10 mouse cellular contexts compared by ENCODE assay signal in the genomic region with DNA sequence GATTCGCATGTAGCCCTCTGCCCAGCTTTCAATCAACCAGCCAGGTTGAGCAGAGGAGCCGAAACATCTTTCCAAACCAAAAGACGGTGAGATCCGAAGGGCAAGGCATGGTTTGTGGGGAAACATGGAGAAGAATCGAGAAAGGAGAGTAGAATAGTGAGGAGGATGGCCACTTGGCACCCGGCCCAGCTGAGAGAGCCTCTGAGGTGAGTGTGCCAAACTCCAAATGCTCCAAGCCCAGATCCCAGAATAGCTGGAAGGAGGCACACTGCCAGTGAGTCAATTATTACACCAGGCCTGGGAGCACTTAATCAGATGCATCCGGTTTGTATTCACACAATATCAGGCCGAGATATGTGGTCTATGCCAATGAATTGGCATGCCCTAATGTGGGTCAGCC. TPM values are rescaled to one million over a fixed set of nuclear protein-coding genes. Genes with fewer than 3 reads are reported as not detected.
DNase-seq lines count a peak whose midpoint lies in the region; ATAC-seq and TF ChIP-seq lines count a peak whose summit lies in the region.
"Had no signal": no experiment of that assay in that cellular context is flagged by ENCODE, and none has a peak within 500 bp of the region (broad histone marks: within the 10 kb centered on the region; RNA-seq: fewer than 3 reads in every experiment).

No protein-coding gene starts in this region.

- no peaks in the 10 kb centered on the region for H3K36me3 ChIP-seq in hindbrain, embryonic 16.5 days (ENCODE audit: control insufficient read depth, insufficient read depth, low read length)
- no peaks in the 10 kb centered on the region for H3K36me3 ChIP-seq in hindbrain, embryonic 10.5 days
- no peaks in the 10 kb centered on the region for H3K36me3 ChIP-seq in kidney, postnatal 0 days (ENCODE audit: insufficient read depth, low read length)
- no peaks in the 10 kb centered on the region for H3K36me3 ChIP-seq in intestine, embryonic 16.5 days (ENCODE audit: control insufficient read depth, insufficient read depth, low read length)
- H3K36me3 ChIP-seq: embryonic facial prominence, embryonic 13.5 days; limb, embryonic 13.5 days had no signal

- no peak overlapping the region for H3K27ac ChIP-seq in hindbrain, embryonic 16.5 days (ENCODE audit: low read depth, low read length)
- no peak overlapping the region for H3K27ac ChIP-seq in hindbrain, embryonic 10.5 days
- H3K27ac ChIP-seq in kidney, postnatal 0 days: no peak overlapping the region
- H3K27ac ChIP-seq in intestine, embryonic 16.5 days (ENCODE audit: low read length): no peak overlapping the region
- H3K27ac ChIP-seq: embryonic facial prominence, embryonic 13.5 days; limb, embryonic 13.5 days had no signal

- no peak overlapping the region for H3K9ac ChIP-seq in hindbrain, embryonic 16.5 days (ENCODE audit: low read depth, low read length)
- no peak overlapping the region for H3K9ac ChIP-seq in kidney, postnatal 0 days (ENCODE audit: low read depth, low read length)
- no peak overlapping the region for H3K9ac ChIP-seq in intestine, embryonic 16.5 days (ENCODE audit: low read depth, low read length)
- H3K9ac ChIP-seq: embryonic facial prominence, embryonic 13.5 days; limb, embryonic 13.5 days had no signal

- no peaks in the 10 kb centered on the region for H3K27me3 ChIP-seq in hindbrain, embryonic 16.5 days (replicated peaks; ENCODE audit: control insufficient read depth, insufficient read depth, low read length)
- H3K27me3 ChIP-seq in hindbrain, embryonic 10.5 days (ENCODE audit: insufficient read depth, poor library complexity, severe bottlenecking): no peaks in the 10 kb centered on the region
- no peaks in the 10 kb centered on the region for H3K27me3 ChIP-seq in kidney, postnatal 0 days (ENCODE audit: insufficient read depth, low read length)
- H3K27me3 ChIP-seq in intestine, embryonic 16.5 days (replicated peaks; ENCODE audit: control insufficient read depth, insufficient read depth, low read length): no peaks in the 10 kb centered on the region; the same call in 1 of the 2 replicates
- H3K27me3 ChIP-seq: embryonic facial prominence, embryonic 13.5 days; limb, embryonic 13.5 days had no signal

- H3K4me2 ChIP-seq in hindbrain, embryonic 16.5 days (ENCODE audit: low read length): no peak overlapping the region
- H3K4me2 ChIP-seq in kidney, postnatal 0 days (ENCODE audit: low read length): no peak overlapping the region
- no peak overlapping the region for H3K4me2 ChIP-seq in intestine, embryonic 16.5 days (ENCODE audit: low read depth, low read length)
- H3K4me2 ChIP-seq: embryonic facial prominence, embryonic 13.5 days; limb, embryonic 13.5 days had no signal

- ATAC-seq in hindbrain, embryonic 16.5 days: peak; percentile 87
- no peak for ATAC-seq in kidney, postnatal 0 days (replicated peaks; ENCODE audit: low FRiP score, low read depth)
- no peak for ATAC-seq in intestine, embryonic 16.5 days

- TF ChIP-seq CTCF in kidney, postnatal 0 days (IDR thresholded peaks at IDR 0.05; ENCODE audit: low read depth): no peak

- H3K4me1 ChIP-seq in hindbrain, embryonic 16.5 days (ENCODE audit: control insufficient read depth, insufficient read depth, low read depth, low read length): no peaks in the 10 kb centered on the region
- H3K4me1 ChIP-seq in hindbrain, embryonic 10.5 days (replicated peaks): no peaks in the 10 kb centered on the region
- H3K4me1 ChIP-seq in kidney, postnatal 0 days (replicated peaks; ENCODE audit: insufficient read depth, low read length): no peaks in the 10 kb centered on the region
- no peaks in the 10 kb centered on the region for H3K4me1 ChIP-seq in intestine, embryonic 16.5 days (ENCODE audit: control insufficient read depth, insufficient read depth, low read length)
- H3K4me1 ChIP-seq: embryonic facial prominence, embryonic 13.5 days; limb, embryonic 13.5 days had no signal

- no peak for DNase-seq in hindbrain, embryonic 10.5 days (ENCODE audit: low spot score)
- DNase-seq in adrenal gland, postnatal 25 days: peak; percentile 55
- DNase-seq in frontal cortex, postnatal 10 days (ENCODE audit: low spot score in 2 of 2): peak; percentile 23 to 46
- peak; percentile 13 for DNase-seq in kidney, postnatal 0 days (ENCODE audit: low spot score)
- peak; percentile 29 for DNase-seq in lung, postnatal 36 days
- no peak for DNase-seq in embryo, embryonic 10 days (ENCODE audit: low spot score)

- no peaks in the 10 kb centered on the region for H3K9me3 ChIP-seq in hindbrain, embryonic 16.5 days (ENCODE audit: control insufficient read depth, low read length)
- no peaks in the 10 kb centered on the region for H3K9me3 ChIP-seq in hindbrain, embryonic 10.5 days
- no peaks in the 10 kb centered on the region; the same call in 1 of the 2 replicates for H3K9me3 ChIP-seq in kidney, postnatal 0 days (replicated peaks; ENCODE audit: low read length)
- H3K9me3 ChIP-seq in intestine, embryonic 16.5 days (ENCODE audit: control insufficient read depth, low read length): no peaks in the 10 kb centered on the region
- H3K9me3 ChIP-seq: embryonic facial prominence, embryonic 13.5 days; limb, embryonic 13.5 days had no signal

- no peak overlapping the region for H3K4me3 ChIP-seq in hindbrain, embryonic 16.5 days (ENCODE audit: low read length)
- no peak overlapping the region for H3K4me3 ChIP-seq in hindbrain, embryonic 10.5 days
- H3K4me3 ChIP-seq in kidney, postnatal 0 days (replicated peaks; ENCODE audit: low read depth, low read length): no peak overlapping the region
- H3K4me3 ChIP-seq in intestine, embryonic 16.5 days (ENCODE audit: low read length): no peak overlapping the region
- H3K4me3 ChIP-seq: embryonic facial prominence, embryonic 13.5 days; limb, embryonic 13.5 days had no signal

- 74% methylated on average over 8 of the region's 8 CpGs for WGBS in hindbrain, embryonic 16.5 days
- 90% methylated on average over 8 of the region's 8 CpGs for WGBS in hindbrain, embryonic 10.5 days
- WGBS in kidney, postnatal 0 days: 78% methylated on average over 8 of the region's 8 CpGs
- WGBS in intestine, embryonic 16.5 days: 80% methylated on average over 8 of the region's 8 CpGs

RNA-seq across cellular contexts. Expression of gene Rerg, which starts 39.7 kb away (rescaled TPM):
- 7.9 and 9.0 TPM in 2 replicates for polyA plus RNA-seq in hindbrain, embryonic 16.5 days (2015; fragmentation: Nextera tagmentation; extraction: Ambion mirVana)
- 0.65 and 1.5 TPM in 2 replicates for polyA plus RNA-seq in hindbrain, embryonic 10.5 days (2016; fragmentation: Nextera tagmentation; extraction: Ambion mirVana)
- 137 and 174 TPM in 2 replicates for total RNA-seq in adrenal gland, postnatal 25 days (2021)
- 23.9 and 24.5 TPM in 2 replicates for polyA plus RNA-seq in kidney, postnatal 0 days (2015; fragmentation: Nextera tagmentation; extraction: Ambion mirVana)
- 18.2 TPM in 2 replicates for polyA plus RNA-seq in intestine, embryonic 16.5 days (2015; fragmentation: Nextera tagmentation; extraction: Ambion mirVana)

RNA-seq across cellular contexts. Expression of gene Ptpro, which starts 42.1 kb away (rescaled TPM):
- 39.2 and 51.8 TPM in 2 replicates for polyA plus RNA-seq in hindbrain, embryonic 16.5 days (2015; fragmentation: Nextera tagmentation; extraction: Ambion mirVana)
- polyA plus RNA-seq in hindbrain, embryonic 10.5 days (2016; fragmentation: Nextera tagmentation; extraction: Ambion mirVana): 5.4 and 10.4 TPM in 2 replicates
- 1.5 and 1.6 TPM in 2 replicates for total RNA-seq in adrenal gland, postnatal 25 days (2021)
- polyA plus RNA-seq in kidney, postnatal 0 days (2015; fragmentation: Nextera tagmentation; extraction: Ambion mirVana): 18.3 and 18.4 TPM in 2 replicates
- polyA plus RNA-seq in intestine, embryonic 16.5 days (2015; fragmentation: Nextera tagmentation; extraction: Ambion mirVana): 1.8 and 2.3 TPM in 2 replicates

Comparison
In these comparisons a context has a peak if more than half of its experiments do, and no peak if none do; other contexts are left out.
1. DNase-seq: peak in adrenal gland, postnatal 25 days (single experiment), frontal cortex, postnatal 10 days (2 of 2), kidney, postnatal 0 days (single experiment) and lung, postnatal 36 days (single experiment); none in hindbrain, embryonic 10.5 days (single experiment) and embryo, embryonic 10 days (single experiment).